Mouse (Mus musculus) CD8-positive naive resting alpha-beta T cell, adult 2 months (primary cell): Measurements from ENCODE around the gene Sbf1.
A peak's percentile ranks its signal among the peaks of the same experiment; 100 is the strongest.

Source experiments
- DNase-seq, 2 experiments: peaks; one replicate each; pipeline ENCODE4 v3.0.0; 2022; ENCODE audit warnings: low read depth in 2 of 2, low spot score in 2 of 2

Gene Sbf1

GRCm38 (mm10) chr15:89286114-89286513 is 29.0 kb downstream of the Sbf1 start:
- DNase-seq = no peak

DNA sequence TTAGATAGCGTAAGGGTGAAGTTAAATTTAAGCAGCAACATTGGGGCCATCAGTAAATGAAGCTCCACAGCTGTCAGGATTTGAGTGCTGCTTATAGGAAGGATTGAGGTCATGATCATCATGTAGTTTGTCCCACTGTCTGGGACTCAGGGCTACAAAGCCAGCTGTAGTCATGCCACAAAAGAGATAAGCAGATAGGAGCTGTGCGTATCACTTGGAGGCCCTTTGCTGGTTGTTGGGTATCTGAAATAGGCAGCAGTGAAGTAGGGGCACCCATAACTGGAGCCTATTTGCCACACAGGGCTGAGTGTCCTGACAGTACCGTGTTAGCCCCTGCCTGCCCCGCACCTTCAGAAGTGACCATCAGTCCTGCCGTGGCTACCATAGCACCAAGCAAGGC is 29.6 kb downstream of the Sbf1 start:
- no peak for DNase-seq

DNA sequence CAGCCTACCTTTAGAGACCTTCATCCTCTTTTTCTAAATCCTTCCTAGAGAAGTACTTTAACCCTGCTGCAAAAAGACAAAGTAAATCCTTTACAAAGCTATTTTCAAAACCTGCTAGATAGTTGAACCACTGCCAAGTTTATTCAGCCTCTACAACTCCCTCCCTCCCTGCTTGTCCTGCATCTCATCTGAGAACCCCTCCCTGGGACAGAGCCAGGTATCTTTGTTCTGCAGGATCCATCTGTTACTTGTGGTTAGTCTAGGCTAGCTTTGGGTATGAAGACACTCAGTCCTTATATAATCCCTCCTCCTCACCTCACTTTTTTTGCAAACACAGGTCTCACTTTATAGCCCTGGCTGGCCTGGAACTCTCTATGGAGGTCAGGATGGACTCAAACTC is 30.1 kb downstream of the Sbf1 start:
- DNase-seq = no peak

DNA sequence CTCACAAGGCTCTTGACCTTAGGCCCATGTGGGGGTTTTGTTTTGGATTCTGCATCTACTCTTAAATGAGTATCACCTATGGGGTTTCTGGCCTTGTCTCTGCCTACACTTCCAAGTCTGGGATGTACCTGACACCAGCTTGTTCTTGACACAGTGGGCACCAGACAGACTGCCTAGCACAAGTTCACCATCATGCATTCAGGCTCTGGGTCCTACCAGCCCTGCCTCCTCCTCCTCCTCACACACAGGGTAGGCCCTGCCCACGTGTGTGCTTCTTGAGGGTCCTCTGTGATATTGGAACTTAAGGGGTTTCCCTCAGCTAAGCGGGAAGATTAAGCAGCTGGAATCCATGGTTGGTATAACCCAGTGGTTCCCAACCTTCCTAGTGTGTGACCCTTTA is 31.0 kb downstream of the Sbf1 start:
- no peak for DNase-seq

DNA sequence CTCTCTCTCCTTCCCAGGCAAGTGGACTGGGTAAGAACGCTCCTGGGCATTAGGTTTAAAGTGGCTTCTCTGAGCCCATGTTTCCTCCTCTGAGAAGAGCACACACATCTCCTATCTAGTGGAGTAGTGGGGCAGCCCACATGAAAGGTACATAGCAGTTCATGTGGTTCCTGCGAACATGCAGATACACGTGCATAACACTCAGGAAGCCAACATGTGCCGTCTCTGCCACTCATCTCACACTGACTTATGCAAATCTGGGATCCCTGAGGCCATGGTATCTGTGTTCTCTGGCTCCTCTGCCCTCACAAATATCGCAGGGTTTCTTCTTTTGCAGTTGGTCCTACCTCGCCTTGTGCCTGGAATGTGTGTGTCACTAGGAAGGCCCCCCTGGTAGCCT is 32.6 kb downstream of the Sbf1 start:
- DNase-seq = peak; percentile 28 to 44

GRCm38 (mm10) chr15:89277366-89277765 is 37.7 kb downstream of the Sbf1 start:
- no peak for DNase-seq

GRCm38 (mm10) chr15:89275497-89275896 is 39.6 kb downstream of the Sbf1 start:
- DNase-seq = no peak

DNA sequence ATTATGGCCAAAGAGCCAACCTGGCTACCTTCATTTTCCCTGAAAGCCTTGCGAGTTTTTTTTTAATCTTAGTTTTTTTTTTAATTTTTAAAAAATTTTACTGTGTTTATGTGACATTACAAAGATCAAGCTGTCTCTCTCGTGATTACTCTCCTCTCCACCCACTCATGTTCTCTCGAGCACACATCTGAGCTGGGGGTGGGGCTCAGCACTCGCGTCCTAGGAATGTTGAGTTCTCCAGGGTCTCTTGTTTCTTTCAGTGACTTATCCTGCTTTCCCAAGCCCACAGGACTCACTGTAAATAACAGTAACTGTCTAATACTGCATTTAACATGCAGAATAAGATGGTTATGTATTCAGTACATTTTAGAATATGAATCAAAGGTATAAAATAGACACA is 50.6 kb downstream of the Sbf1 start:
- DNase-seq = no peak

DNA sequence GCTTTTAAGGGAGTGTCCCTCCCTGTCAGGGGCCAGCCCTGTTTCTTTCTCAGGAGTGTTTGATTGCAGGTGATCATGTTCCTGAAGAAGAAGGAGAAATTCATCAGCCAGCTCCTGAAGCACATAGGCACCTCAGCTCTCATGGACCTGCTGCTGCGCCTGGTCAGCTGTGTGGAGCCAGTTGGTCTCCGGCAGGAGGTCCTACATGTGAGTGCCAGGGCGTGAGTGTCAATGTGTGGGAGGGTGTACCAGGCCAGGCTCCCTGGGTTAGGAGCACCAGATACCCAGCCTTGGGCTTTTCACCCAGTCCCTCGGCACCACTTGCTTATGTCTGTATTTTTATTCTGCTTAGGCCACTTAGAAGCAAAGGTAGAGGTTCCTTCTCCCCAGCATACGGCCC is 56.1 kb downstream of the Sbf1 start:
- no peak for DNase-seq

GRCm38 (mm10) chr15:89255330-89255729 is 59.8 kb downstream of the Sbf1 start:
- no peak for DNase-seq

DNA sequence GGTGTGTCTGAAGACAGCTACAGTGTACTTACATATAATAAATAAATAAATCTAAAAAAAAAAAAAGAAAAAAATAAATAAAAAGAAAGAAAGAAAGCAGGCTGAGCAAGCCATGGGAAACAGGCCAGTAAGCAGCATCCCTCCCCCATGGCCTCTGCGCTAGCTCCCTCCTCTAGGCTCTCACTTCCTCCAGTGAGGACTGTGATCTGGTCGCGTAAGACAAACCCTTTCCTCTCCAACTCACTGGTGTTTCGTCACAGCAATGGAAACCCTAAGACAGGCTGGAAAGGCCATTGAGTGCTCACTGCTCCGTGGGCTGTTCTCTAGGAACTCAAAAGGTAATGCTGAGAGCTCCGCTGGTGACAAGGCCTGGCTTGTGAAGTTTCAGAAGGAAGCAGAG is 66.0 kb downstream of the Sbf1 start:
- no peak for DNase-seq

DNA sequence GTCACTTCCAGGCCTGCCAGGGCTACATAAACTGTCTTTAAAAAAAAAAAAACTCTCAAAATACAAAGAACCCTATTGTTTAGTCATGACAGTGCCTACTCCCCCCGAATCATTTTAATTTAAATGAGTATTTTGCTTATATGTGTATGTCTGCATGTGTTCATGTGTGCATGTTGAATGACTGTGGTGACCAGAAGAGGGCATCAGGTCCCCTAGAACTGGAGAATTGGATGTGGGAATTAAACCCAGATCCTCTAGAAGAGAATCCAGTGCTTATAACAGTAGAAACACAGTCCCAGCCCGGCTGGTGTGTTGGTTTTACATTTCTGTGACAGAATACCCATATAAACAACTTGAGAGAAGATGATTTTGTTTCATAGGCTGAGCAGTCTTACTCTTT is 74.1 kb downstream of the Sbf1 start:
- no peak for DNase-seq

DNA sequence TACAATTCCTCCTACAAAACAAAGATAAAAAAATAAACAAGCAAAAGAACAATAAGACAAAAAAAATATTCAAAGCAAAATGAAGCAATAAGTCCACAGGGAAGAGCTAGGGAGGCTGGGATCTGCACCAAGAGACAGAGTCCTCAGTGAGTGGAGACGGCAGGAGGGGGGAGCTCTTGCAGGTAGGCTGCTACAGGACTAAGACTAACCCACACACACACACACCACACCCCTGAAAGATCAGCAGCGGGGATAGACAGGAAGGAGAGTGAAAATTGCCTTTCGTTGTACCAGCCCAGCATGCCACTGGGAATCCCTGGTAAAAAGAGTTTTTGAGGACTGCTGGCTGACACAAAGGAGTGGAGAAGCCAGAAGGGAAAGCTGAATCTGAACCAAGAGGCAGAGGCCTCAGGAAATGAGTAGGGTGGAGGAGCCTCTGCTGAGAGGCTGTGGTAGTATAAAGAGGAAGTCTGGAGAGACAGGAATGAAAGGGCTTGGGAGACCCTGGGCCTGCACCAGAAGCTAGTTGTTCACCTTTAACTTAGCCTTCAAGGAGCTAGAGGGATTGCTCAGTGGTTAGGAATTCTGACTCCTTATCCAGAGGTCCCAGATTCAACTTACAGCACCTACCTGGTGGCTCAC is 75.2 kb downstream of the Sbf1 start:
- no peak for DNase-seq
